Mouse (Mus musculus) E14TG2a.4 (cell line): ENCODE data around the gene Mrpl4.

Source experiments
- CTCF ChIP-seq: conservative IDR thresholded peaks from 2 replicates; pipeline ENCODE4 v1.5.1; 2014; ENCODE audit warnings: low read length
- NANOG ChIP-seq: IDR thresholded peaks from 2 replicates; pipeline ENCODE4 v1.6.1; 2014; ENCODE audit warnings: borderline replicate concordance, low read length, mixed read lengths

DNA sequence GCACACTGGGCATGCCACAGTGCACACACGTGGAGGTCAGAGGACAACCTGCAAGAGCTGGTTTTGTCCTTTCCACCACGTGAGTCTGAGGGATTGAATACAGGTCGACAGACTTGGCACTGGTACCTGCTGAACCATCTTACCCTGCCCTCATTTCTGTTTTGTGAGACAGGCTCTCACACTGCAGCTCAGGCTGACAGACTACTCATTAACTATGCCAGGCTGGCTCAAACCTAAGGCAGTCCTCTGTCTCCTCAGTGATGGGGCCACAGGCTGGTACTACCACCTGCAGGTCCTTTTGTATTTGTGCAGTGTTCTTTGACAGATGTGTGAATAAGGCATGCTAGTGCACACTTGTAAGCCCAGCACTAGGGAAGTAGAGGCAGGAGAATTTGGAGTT is 7.5 kb upstream of the Mrpl4 start:
- no peak for TF ChIP-seq CTCF
- TF ChIP-seq NANOG: no peak
